In genomic region chr9:71894246-71894942, GRCm38 (mm10) we compare ENCODE assay signal across 11 mouse cellular contexts.
A peak's percentile ranks its signal among the peaks of the same experiment; 100 is the strongest.
DNase-seq lines count a peak whose midpoint lies in the region; ATAC-seq and TF ChIP-seq lines count a peak whose summit lies in the region.
"Had no signal": no experiment of that assay in that cellular context is flagged by ENCODE, and none has a peak within 500 bp of the region (broad histone marks: within the 10 kb centered on the region; RNA-seq: fewer than 3 reads in every experiment).

No protein-coding gene starts in this region.

- no peaks in the 10 kb centered on the region for H3K36me3 ChIP-seq in heart, embryonic 10.5 days
- H3K36me3 ChIP-seq in lung, postnatal 0 days (ENCODE audit: insufficient read depth, low read length): no peaks in the 10 kb centered on the region
- peaks cover 5% of the 10 kb centered on the region; the same call in 1 of the 2 replicates for H3K36me3 ChIP-seq in midbrain, embryonic 10.5 days

- intact Hi-C loops in heart, postnatal 36 days (cut with DNase I): no loop called here

- no peak for TF ChIP-seq CTCF in lung, postnatal 0 days (IDR thresholded peaks at IDR 0.05)

- no peak overlapping the region for H3K9ac ChIP-seq in lung, postnatal 0 days (replicated peaks; ENCODE audit: low read depth)

- TF ChIP-seq EP300 in lung, postnatal 0 days (IDR thresholded peaks at IDR 0.05): no peak

- peak overlapping the region; percentile 40 for H3K4me3 ChIP-seq in heart, embryonic 10.5 days
- no peak overlapping the region for H3K4me3 ChIP-seq in lung, postnatal 0 days (ENCODE audit: low read depth, low read length)
- H3K4me3 ChIP-seq in midbrain, embryonic 10.5 days: peak overlapping the region; percentile 62

- H3K4me2 ChIP-seq in lung, postnatal 0 days (replicated peaks; ENCODE audit: low read depth, low read length): peak overlapping the region; percentile 6; the same call in 1 of the 2 replicates

- WGBS in heart, embryonic 10.5 days: 77% methylated on average over 11 of the region's 11 CpGs
- WGBS in lung, postnatal 0 days: 51% methylated on average over 11 of the region's 11 CpGs
- WGBS in midbrain, embryonic 10.5 days: 28% methylated on average over 11 of the region's 11 CpGs

- no peaks in the 10 kb centered on the region for H3K27me3 ChIP-seq in heart, embryonic 10.5 days (ENCODE audit: insufficient read depth, poor library complexity, severe bottlenecking)
- H3K27me3 ChIP-seq in lung, postnatal 0 days (replicated peaks; ENCODE audit: insufficient read depth, low read length): no peaks in the 10 kb centered on the region
- no peaks in the 10 kb centered on the region for H3K27me3 ChIP-seq in midbrain, embryonic 10.5 days (ENCODE audit: low read depth, poor library complexity, severe bottlenecking)

- no peak for DNase-seq in heart, embryonic 10.5 days (ENCODE audit: low spot score)
- DNase-seq in heart, postnatal 36 days: no peak
- no peak for DNase-seq in lung, postnatal 0 days (ENCODE audit: low spot score)
- DNase-seq in lung, postnatal 4 days: no peak
- DNase-seq in midbrain, embryonic 10.5 days (ENCODE audit: low spot score): no peak
- no peak for DNase-seq in thymus, postnatal 25 days
- DNase-seq in right cerebral cortex, adult 2 months (ENCODE audit: low spot score in 2 of 2): no peak
- DNase-seq in left cerebral cortex, adult 11 months (ENCODE audit: low spot score): no peak
- DNase-seq: cerebellum, adult 8-10 months; gastrocnemius, postnatal 25 days; layer of hippocampus, adult 9-11 months had no signal

- no peaks in the 10 kb centered on the region for H3K9me3 ChIP-seq in heart, embryonic 10.5 days
- no peaks in the 10 kb centered on the region for H3K9me3 ChIP-seq in lung, postnatal 0 days (ENCODE audit: low read length)
- H3K9me3 ChIP-seq in midbrain, embryonic 10.5 days (replicated peaks): no peaks in the 10 kb centered on the region

- peak overlapping the region; percentile 29; the same call in 1 of the 2 replicates for H3K27ac ChIP-seq in heart, embryonic 10.5 days
- H3K27ac ChIP-seq in lung, postnatal 0 days (ENCODE audit: low read length): no peak overlapping the region
- peak overlapping the region; percentile 87 for H3K27ac ChIP-seq in midbrain, embryonic 10.5 days (replicated peaks)

- no peak for ATAC-seq in lung, postnatal 0 days

- peaks cover 2% of the 10 kb centered on the region for H3K4me1 ChIP-seq in heart, embryonic 10.5 days
- no peaks in the 10 kb centered on the region for H3K4me1 ChIP-seq in lung, postnatal 0 days (ENCODE audit: insufficient read depth, low read depth, low read length)
- H3K4me1 ChIP-seq in midbrain, embryonic 10.5 days: peaks cover 81% of the 10 kb centered on the region
